8 mouse cellular contexts compared by ENCODE assay signal in genomic region chr7:46639692-46640031, GRCm38 (mm10). TPM values are rescaled to one million over a fixed set of nuclear protein-coding genes. Genes with fewer than 3 reads are reported as not detected.
DNase-seq lines count a peak whose midpoint lies in the region; ATAC-seq lines count a peak whose summit lies in the region.

TSS of gene Sergef (minus strand) at chr7:46639807.

- peaks cover 32% of the 10 kb centered on the region for H3K4me1 ChIP-seq in hindbrain, embryonic 13.5 days (replicated peaks)

- peaks cover 3% of the 10 kb centered on the region for H3K36me3 ChIP-seq in hindbrain, embryonic 13.5 days

- H3K9ac ChIP-seq in hindbrain, embryonic 13.5 days, result peak within 1 kb of the TSS; percentile 87

- DNase-seq in WW6 (ENCODE audit: low read depth, low spot score), result peak; percentile 77
- DNase-seq in cerebellum, postnatal 14 days, result peak; percentile 92 to 94
- peak; percentile 79 to 84 for DNase-seq in frontal cortex, postnatal 14 days (ENCODE audit: low spot score in 2 of 2)
- DNase-seq in left cerebral cortex, adult 11 months (ENCODE audit: low spot score), result peak; percentile 83
- peak; percentile 92 to 93 for DNase-seq in lung, postnatal 4 days
- DNase-seq in retina, postnatal 7 days (ENCODE audit: low read depth, low spot score), result peak; percentile 81
- DNase-seq in urinary bladder, postnatal 4 days (ENCODE audit: low spot score in 2 of 2), result peak; percentile 81 to 89

- peak within 1 kb of the TSS; percentile 86 for H3K4me2 ChIP-seq in hindbrain, embryonic 13.5 days

- peak within 1 kb of the TSS; percentile 92 for H3K27ac ChIP-seq in hindbrain, embryonic 13.5 days

- ATAC-seq in hindbrain, embryonic 13.5 days (ENCODE audit: low FRiP score), result peak; percentile 95

- H3K27me3 ChIP-seq in hindbrain, embryonic 13.5 days, result peaks cover 14% of the 10 kb centered on the region

- no peaks in the 10 kb centered on the region for H3K9me3 ChIP-seq in hindbrain, embryonic 13.5 days

- peak within 1 kb of the TSS; percentile 67 for H3K4me3 ChIP-seq in hindbrain, embryonic 13.5 days

- WGBS in hindbrain, embryonic 13.5 days, result under 1% methylated on average over 30 of the region's 30 CpGs

RNA-seq across cellular contexts. Expression of gene Sergef, which starts in this region (rescaled TPM):
- 34.5 and 36.8 TPM in 2 replicates for polyA plus RNA-seq in hindbrain, embryonic 13.5 days (2015; fragmentation: Nextera tagmentation; extraction: Ambion mirVana)

Comparison
In these comparisons a context has a peak if more than half of its experiments do, and no peak if none do; other contexts are left out.
1. Peak in every context shown above with its lines: DNase-seq, ATAC-seq, H3K4me3 ChIP-seq and H3K27ac ChIP-seq.